Mouse (Mus musculus) MEL (cell line): ENCODE data around the gene Ldhc.

Experiments used
- CHD2 ChIP-seq: IDR thresholded peaks from 2 replicates; pipeline ENCODE4 v1.6.1; 2011; ENCODE audit warnings: low read length, improper control_type of control experiment
- CTCF ChIP-seq, 3 experiments: IDR thresholded peaks in 2 of 3; conservative IDR thresholded peaks in 1 of 3; 2 replicates each; pipeline ENCODE4 v1.5.1; 2011 to 2012; ENCODE audit warnings: low read length in 3 of 3, low read depth in 2 of 3, mild to moderate bottlenecking in 2 of 3, improper control_type of control experiment in 1 of 3, inconsistent platforms in 1 of 3, mixed read lengths in 1 of 3, moderate library complexity in 1 of 3; ENCODE audit not compliant: control insufficient read depth in 1 of 3, insufficient read depth in 1 of 3, poor library complexity in 1 of 3, severe bottlenecking in 1 of 3
- GABPA ChIP-seq: IDR thresholded peaks from 2 replicates; pipeline ENCODE4 v1.6.1; 2012; ENCODE audit warnings: low read depth, mild to moderate bottlenecking, inconsistent platforms, low read length, improper control_type of control experiment, moderate library complexity
- MAX ChIP-seq: IDR thresholded peaks from 2 replicates; pipeline ENCODE4 v1.6.1; 2011; ENCODE audit warnings: low read length, improper control_type of control experiment
- POLR2A ChIP-seq, 2 experiments: IDR thresholded peaks; 2 replicates each; pipeline ENCODE4 v1.6.1; 2011 to 2012; ENCODE audit warnings: low read length in 2 of 2, mild to moderate bottlenecking in 2 of 2, control low read depth in 1 of 2, improper control_type of control experiment in 1 of 2, low read depth in 1 of 2, moderate library complexity in 1 of 2; ENCODE audit not compliant: control insufficient read depth in 1 of 2, insufficient read depth in 1 of 2, poor library complexity in 1 of 2

GRCm38 (mm10) chr7:46838891-46839302 lies 22.1 kb upstream of the Ldhc start:
- TF ChIP-seq CTCF (IDR thresholded peaks at IDR 0.05 in 2 of 3, conservative IDR thresholded peaks at IDR 0.05 in 1 of 3; ENCODE audit: control insufficient read depth in 1 of 3, insufficient read depth in 1 of 3, low read depth in 2 of 3, low read length in 3 of 3, poor library complexity in 1 of 3, severe bottlenecking in 1 of 3), result no peak
- no peak for TF ChIP-seq CHD2
- TF ChIP-seq GABPA, result no peak
- TF ChIP-seq MAX, result no peak
- no peak for TF ChIP-seq POLR2A (IDR thresholded peaks at IDR 0.05; ENCODE audit: control insufficient read depth in 1 of 2, insufficient read depth in 1 of 2, low read depth in 1 of 2, low read length in 2 of 2, poor library complexity in 1 of 2)
